Mouse (Mus musculus) left cerebral cortex, adult 2 months (tissue): ENCODE results near the gene Morn3. TPM values are rescaled to one million over a fixed set of nuclear protein-coding genes. Genes with fewer than 3 reads are reported as not detected.
A peak's percentile ranks its signal among the peaks of the same experiment; 100 is the strongest.
"Not testable (repeated sequence)": the region's sequence is repeated elsewhere in the genome, so short reads cannot be mapped to it uniquely, and the experiment has no call there.

Experiments
- DNase-seq, 2 experiments: peaks; one replicate each; pipeline ENCODE4 v3.0.0; 2021 to 2022; ENCODE audit warnings: low spot score in 2 of 2, mixed read lengths in 1 of 2; ENCODE audit errors: extremely low spot score in 1 of 2
- H3K27ac ChIP-seq: fragments of 200-600 bp; 2 replicates; pipeline ENCODE4 v1.8.1; 2022
- H3K4me3 ChIP-seq: fragments of 200-600 bp; 2 replicates; pipeline ENCODE4 v1.8.1; 2022
- CTCF ChIP-seq: fragments of 200-600 bp; IDR thresholded peaks from 2 replicates; pipeline ENCODE4 v1.8.1; 2022; ENCODE audit warnings: antibody characterized with exemption, mild to moderate bottlenecking, moderate library complexity
- intact Hi-C: fragments of 180-260 bp; cut with DNase I; formaldehyde crosslinking; loops from one replicate; pipeline ENCODE4 v1.15.1; 2025
- total RNA-seq, 2 experiments: library from RNA; stranded (reverse); gene quantifications; 2 replicates each; pipeline ENCODE4 v1.2.3; 2021

Morn3 gene
- total RNA-seq, 2 experiments from 2014 or later: not detected

GRCm38 (mm10) chr5:123076419-123077281, 29.8 kb upstream of the Morn3 start:
- peak overlapping the region; percentile 63 for H3K4me3 ChIP-seq
- no peak for DNase-seq
- H3K27ac ChIP-seq: peak overlapping the region; percentile 89
- no peak for TF ChIP-seq CTCF
- intact Hi-C loops: loop anchor here (1.0 to 5.0 kb wide), 2 partner anchors 18 to 41 kb away; no protein-coding TSS in a partner anchor

- Histone ChIP-seq H3K27ac (peak overlapping the region; percentile 89), H3K4me3 (peak overlapping the region; percentile 63)
- DNase-seq: peak; percentile 94 to 97
- intact Hi-C loops: loop anchor here (1.0 to 5.0 kb wide), 2 partner anchors 17 to 42 kb away; no protein-coding TSS in a partner anchor
- no peak for TF ChIP-seq CTCF
Observed at GRCm38 (mm10) chr5:123075576-123076418, 29.0 kb upstream of the Morn3 start.

- DNase-seq: no peak
- no peak overlapping the region for H3K4me3 ChIP-seq
- H3K27ac ChIP-seq: no peak overlapping the region
- no peak for TF ChIP-seq CTCF
- intact Hi-C loops: loop anchor here (5.0 kb wide), 1 partner anchor 84 kb away; no protein-coding TSS in a partner anchor
Observed at GRCm38 (mm10) chr5:123068714-123069113, 21.9 kb upstream of the Morn3 start.

GRCm38 (mm10) chr5:123068115-123068514, 21.3 kb upstream of the Morn3 start, which contains the start of gene Tmem120b:
Gene Tmem120b (plus strand): TSS chr5:123068415.
- Histone ChIP-seq H3K4me3 (no peak within 1 kb of the TSS), H3K27ac (no peak within 1 kb of the TSS)
- intact Hi-C loops: loop anchor here (5.0 kb wide), 1 partner anchor 84 kb away; no protein-coding TSS in a partner anchor
- no peak for TF ChIP-seq CTCF
- no peak for DNase-seq

- peak; percentile 48 for TF ChIP-seq CTCF
- no peak overlapping the region for H3K27ac ChIP-seq
- DNase-seq: no peak
- intact Hi-C loops: loop anchor here (5.0 kb wide), 1 partner anchor 85 kb away; no protein-coding TSS in a partner anchor
- H3K4me3 ChIP-seq: no peak overlapping the region
Observed at GRCm38 (mm10) chr5:123067395-123067995, 20.7 kb upstream of the Morn3 start.

DNA sequence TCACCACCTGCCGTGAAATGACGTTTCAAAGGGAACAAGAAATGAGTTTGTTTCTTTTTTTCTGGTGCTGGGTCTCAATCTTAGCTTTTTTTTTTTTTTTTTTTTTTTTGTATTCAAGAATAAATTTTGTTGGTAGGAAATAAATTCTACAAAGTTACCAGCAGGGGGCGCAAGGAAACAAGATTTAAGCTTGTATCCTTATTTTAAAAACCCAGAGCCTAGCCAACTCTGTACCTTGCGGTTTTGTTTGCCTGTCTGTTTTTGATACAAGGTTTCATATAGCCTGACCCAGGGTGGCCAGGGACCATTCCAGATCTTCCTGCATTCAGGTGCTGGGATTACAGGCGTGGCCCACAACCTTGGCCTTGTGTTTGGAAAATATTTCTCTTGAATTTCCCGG, 17.4 kb upstream of the Morn3 start:
- intact Hi-C loops: loop anchor here (1.0 to 2.0 kb wide), 3 partner anchors 49 to 107 kb away; partner anchors contain the start of gene Rhof
- peak; percentile 54 to 56 for DNase-seq
- no peak overlapping the region for H3K27ac ChIP-seq
- H3K4me3 ChIP-seq: no peak overlapping the region
- peak; percentile 64 for TF ChIP-seq CTCF

DNA sequence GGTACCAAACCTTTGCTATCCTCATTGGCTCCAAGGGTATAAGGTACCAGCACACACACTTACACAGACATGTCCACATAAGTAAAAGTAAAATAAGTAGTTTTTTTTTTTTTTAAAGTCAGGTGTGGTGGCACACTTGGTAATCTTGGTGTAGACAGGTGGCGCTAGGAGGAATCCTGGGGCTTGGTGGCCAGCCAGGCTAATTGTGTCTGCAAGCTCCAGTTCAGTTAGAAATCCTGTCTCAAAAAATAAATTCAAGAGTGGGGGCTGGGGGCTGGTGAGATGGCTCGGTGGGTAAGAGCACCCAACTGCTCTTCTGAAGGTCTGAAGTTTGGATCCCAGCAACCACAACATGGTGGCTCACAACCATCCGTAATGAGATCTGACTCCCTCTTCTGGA, 16.3 kb upstream of the Morn3 start:
- no peak overlapping the region for H3K27ac ChIP-seq
- intact Hi-C loops: no loop called here
- no peak for DNase-seq
- no peak overlapping the region for H3K4me3 ChIP-seq
- TF ChIP-seq CTCF: no peak

DNA sequence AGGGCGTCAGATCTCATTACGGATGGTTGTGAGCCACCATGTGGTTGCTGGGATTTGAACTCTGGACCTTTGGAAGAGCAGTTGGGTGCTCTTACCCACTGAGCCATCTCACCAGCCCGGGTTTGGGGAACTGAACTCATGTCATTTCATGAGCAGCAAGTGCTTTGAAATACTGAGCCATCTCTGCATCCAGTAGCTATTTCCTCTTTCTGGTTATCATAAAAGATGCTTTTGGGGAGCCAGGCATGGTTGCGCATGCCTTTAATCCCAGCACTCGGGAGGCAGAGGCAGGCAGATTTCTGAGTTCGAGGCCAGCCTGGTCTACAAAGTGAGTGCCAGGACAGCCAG, 14.6 kb upstream of the Morn3 start:
- intact Hi-C loops, H3K27ac ChIP-seq, H3K4me3 ChIP-seq, DNase-seq: not testable (repeated sequence)

DNA sequence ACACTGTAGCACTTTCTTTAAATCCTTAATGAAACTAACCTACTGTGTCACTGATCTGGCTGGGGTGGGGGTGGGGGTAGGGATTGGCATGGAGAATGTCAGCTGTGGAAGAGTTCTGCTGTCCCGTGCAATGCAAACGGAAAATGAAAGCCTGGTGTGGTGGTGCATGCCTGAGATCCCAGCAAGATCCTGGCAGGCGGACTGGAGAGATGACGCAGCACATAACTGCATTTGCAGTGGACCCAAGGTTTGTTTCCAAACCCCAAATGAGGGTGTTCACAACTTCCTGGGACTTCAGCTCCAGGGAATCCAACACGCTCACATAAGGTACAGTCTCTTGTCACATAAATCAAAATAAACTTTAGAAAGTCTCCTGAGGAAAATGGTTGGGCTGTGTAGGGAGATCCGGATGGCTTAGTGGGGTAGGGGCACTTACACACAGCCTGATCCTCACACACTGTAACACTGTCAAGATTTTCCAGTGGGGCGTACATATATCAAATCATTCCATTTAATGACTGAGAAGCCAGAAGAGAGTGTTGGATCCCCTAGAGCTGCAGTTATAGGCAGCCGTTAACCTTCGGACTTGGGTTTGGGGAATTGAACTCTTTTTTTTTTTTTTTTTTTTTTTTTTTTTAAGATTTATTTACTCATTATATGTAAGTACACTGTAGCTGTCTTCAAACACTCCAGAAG, 14.0 kb upstream of the Morn3 start:
- no peak overlapping the region for H3K4me3 ChIP-seq
- intact Hi-C loops: no loop called here
- H3K27ac ChIP-seq: no peak overlapping the region
- no peak for TF ChIP-seq CTCF
- no peak for DNase-seq

- intact Hi-C loops: no loop called here
- DNase-seq: no peak
- H3K4me3 ChIP-seq: no peak overlapping the region
- TF ChIP-seq CTCF: peak; percentile 66
- H3K27ac ChIP-seq: no peak overlapping the region
Observed at GRCm38 (mm10) chr5:123059757-123060520, 13.1 kb upstream of the Morn3 start.
